Mouse (Mus musculus): Measurements from ENCODE around the gene Tnfsf11. TPM values are rescaled to one million over a fixed set of nuclear protein-coding genes. Genes with fewer than 3 reads are reported as not detected.

Gene Tnfsf11
- total RNA-seq, 2 experiments from 2014 or later: not detected

GRCm38 (mm10) chr14:78288903-78289302 lies 18.9 kb downstream of the Tnfsf11 start:
- intact Hi-C loops (cut with DNase I): loop anchor here (5.0 kb wide), 2 partner anchors 193 to 1147 kb away; no protein-coding TSS in a partner anchor

GRCm38 (mm10) chr14:78287906-78288800 lies 19.7 kb downstream of the Tnfsf11 start:
- intact Hi-C loops (cut with DNase I): loop anchor here (5.0 kb wide), 2 partner anchors 194 to 1146 kb away; no protein-coding TSS in a partner anchor
- peak; percentile 52 to 67 for DNase-seq

More at GRCm38 (mm10) chr14:78288903-78289302, 18.9 kb downstream of the Tnfsf11 start:
- DNase-seq: no peak

GRCm38 (mm10) chr14:78286011-78286548 lies 21.8 kb downstream of the Tnfsf11 start:
- intact Hi-C loops (cut with DNase I): loop anchor here (5.0 kb wide), 2 partner anchors 196 to 1144 kb away; no protein-coding TSS in a partner anchor

GRCm38 (mm10) chr14:78282490-78282889 lies 25.4 kb downstream of the Tnfsf11 start:
- DNase-seq: no peak
- intact Hi-C loops (cut with DNase I): no loop called here

More at GRCm38 (mm10) chr14:78286011-78286548, 21.8 kb downstream of the Tnfsf11 start:
- no peak for DNase-seq

- intact Hi-C loops (cut with DNase I): no loop called here
- DNase-seq: no peak
Measured at GRCm38 (mm10) chr14:78276395-78276930, 31.4 kb downstream of the Tnfsf11 start.

GRCm38 (mm10) chr14:78274851-78275250 lies 33.0 kb downstream of the Tnfsf11 start:
- no peak for DNase-seq
- intact Hi-C loops (cut with DNase I): no loop called here

- DNase-seq: no peak
- intact Hi-C loops (cut with DNase I): no loop called here
Measured at GRCm38 (mm10) chr14:78274146-78274545, 33.7 kb downstream of the Tnfsf11 start.

- peak; percentile 26 to 49 for DNase-seq
- intact Hi-C loops (cut with DNase I): no loop called here
Measured at GRCm38 (mm10) chr14:78273571-78273970, 34.3 kb downstream of the Tnfsf11 start.

- intact Hi-C loops (cut with DNase I): no loop called here
- DNase-seq: no peak
Measured at GRCm38 (mm10) chr14:78264876-78265275, 43.0 kb downstream of the Tnfsf11 start.

- DNase-seq: no peak
- intact Hi-C loops (cut with DNase I): no loop called here
Measured at GRCm38 (mm10) chr14:78262596-78262995, 45.2 kb downstream of the Tnfsf11 start.

GRCm38 (mm10) chr14:78261246-78261645 lies 46.6 kb downstream of the Tnfsf11 start:
- intact Hi-C loops (cut with DNase I): no loop called here
- DNase-seq: peak; percentile 14 to 17

- DNase-seq: no peak
- intact Hi-C loops (cut with DNase I): no loop called here
Measured at GRCm38 (mm10) chr14:78254017-78254416, 53.8 kb downstream of the Tnfsf11 start.

- no peak for DNase-seq
- intact Hi-C loops (cut with DNase I): no loop called here
Measured at GRCm38 (mm10) chr14:78246601-78247000, 61.2 kb downstream of the Tnfsf11 start.

GRCm38 (mm10) chr14:78244811-78245210 lies 63.0 kb downstream of the Tnfsf11 start:
- DNase-seq: no peak
- intact Hi-C loops (cut with DNase I): no loop called here

GRCm38 (mm10) chr14:78239346-78239745 lies 68.5 kb downstream of the Tnfsf11 start:
- DNase-seq: no peak
- intact Hi-C loops (cut with DNase I): no loop called here

GRCm38 (mm10) chr14:78237238-78237637 lies 70.6 kb downstream of the Tnfsf11 start:
- intact Hi-C loops (cut with DNase I): no loop called here
- no peak for DNase-seq

- intact Hi-C loops (cut with DNase I): no loop called here
- peak; percentile 61 for DNase-seq
Measured at GRCm38 (mm10) chr14:78236144-78236543, 71.7 kb downstream of the Tnfsf11 start.

GRCm38 (mm10) chr14:78235296-78235695 lies 72.5 kb downstream of the Tnfsf11 start:
- no peak for DNase-seq
- intact Hi-C loops (cut with DNase I): no loop called here

GRCm38 (mm10) chr14:78229012-78229411 lies 78.8 kb downstream of the Tnfsf11 start:
- intact Hi-C loops (cut with DNase I): no loop called here

More at GRCm38 (mm10) chr14:78229012-78229411, 78.8 kb downstream of the Tnfsf11 start:
- no peak for DNase-seq
